Mouse (Mus musculus): ENCODE measurements around the gene Rhbdl1.

Gene Rhbdl1

DNA sequence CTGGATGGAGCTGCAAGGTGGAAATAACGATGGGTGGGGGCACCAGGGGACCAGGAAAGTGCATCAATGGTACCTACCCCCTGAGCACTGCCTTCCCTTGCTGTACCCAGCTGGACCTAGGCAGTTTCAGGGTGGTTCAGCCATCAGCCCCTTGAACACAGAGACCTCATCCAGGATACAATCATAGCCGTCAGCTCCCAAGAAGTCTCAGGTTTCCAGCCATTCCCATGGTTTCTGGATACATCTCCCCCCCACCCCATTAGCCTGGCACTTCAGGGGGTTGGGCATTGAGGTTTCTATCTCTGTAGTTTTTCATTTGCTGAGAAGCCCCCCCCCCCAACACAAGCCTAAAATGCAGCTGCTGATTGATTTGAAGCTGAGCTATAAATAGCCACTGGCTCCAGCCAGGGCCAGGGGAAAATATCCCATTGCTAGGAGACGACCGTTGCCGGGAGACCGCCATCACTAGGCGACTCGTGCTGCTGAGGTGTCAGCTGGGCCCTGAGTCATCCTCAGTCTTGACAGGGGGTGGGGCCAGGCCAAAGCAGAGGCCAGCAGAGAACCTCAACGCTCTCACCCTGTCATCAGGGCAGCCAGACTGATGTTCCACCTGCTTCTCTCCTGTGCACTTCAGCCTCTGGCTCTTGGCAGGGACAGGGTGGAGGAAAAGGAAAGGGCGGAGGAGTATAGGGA is 34.1 kb downstream of the Rhbdl1 start:
- in situ Hi-C loops (cut with MboI, MseI), result no loop called here

DNA sequence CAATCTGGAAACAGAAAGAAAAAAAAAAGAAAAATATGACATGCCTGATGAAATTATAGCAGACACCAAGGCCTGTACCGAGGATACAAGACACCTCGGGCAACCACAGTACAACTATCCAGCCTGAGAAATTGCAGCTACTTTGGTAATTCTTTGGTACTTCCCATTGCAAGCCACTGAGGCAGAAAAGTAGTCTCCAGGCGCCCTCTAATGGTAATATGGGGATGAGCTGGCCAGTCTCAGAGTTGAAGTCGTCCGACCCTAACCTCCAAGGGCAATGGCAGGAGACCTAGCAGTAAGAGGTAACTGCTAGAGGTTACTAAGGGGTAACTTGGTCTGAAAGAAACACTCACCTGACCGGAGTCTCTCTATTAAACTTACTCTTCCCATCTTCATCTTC is 36.1 kb downstream of the Rhbdl1 start:
- in situ Hi-C loops (cut with MboI, MseI), result no loop called here

DNA sequence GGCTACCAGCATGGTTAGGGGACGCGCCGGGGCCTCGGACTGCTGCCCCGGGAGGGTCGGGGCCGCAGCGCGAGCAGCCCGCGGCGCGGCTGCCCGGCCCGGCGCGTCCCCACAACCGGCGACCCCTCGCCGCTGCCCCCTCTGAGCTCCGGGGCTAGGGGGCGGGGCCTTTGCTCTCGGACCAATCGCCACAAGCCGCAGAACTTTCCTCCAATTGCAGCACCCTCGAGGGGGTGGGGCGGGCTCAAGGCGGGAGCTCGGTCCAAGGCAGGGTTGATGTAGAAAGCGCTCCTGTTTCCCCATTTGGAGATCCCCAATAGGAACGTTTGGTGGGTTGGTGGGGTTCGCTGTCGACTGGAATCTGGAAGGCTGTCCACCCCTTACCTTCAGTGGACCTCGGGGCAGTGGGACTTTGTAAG is 40.1 kb downstream of the Rhbdl1 start, which contains the start of gene Metrn:
Metrn (minus strand) TSS at position 186 of the 419 bp plus-strand sequence.
- in situ Hi-C loops (cut with MboI, MseI), result no loop called here

DNA sequence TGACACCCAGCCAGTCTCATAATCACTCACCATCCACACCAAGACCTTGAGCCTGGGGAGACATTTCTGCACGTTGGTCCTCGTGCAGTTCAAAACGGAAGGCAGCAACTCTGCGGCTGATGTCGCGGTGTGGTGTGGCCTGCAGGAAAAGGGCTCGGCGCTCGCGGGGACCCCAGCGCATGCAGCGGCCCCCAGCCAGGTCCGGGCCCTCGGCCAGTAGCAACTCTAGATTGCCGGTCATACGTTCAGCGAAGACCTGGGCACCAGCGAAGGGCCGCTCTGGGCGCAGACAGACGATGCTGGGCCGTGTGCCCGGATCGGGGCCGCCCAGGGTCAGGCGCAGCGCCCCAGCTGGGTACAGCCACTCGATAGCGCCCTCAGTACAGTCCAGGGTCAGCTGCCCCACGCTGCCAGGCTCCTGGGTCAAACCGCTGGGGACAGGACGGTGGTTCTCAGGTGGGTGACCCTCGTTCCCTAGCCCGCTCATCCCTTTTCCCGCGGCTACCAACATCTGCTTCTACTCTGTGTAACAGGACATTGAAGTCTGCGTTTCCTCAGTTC is 40.8 kb downstream of the Rhbdl1 start:
- in situ Hi-C loops (cut with MboI, MseI), result no loop called here

DNA sequence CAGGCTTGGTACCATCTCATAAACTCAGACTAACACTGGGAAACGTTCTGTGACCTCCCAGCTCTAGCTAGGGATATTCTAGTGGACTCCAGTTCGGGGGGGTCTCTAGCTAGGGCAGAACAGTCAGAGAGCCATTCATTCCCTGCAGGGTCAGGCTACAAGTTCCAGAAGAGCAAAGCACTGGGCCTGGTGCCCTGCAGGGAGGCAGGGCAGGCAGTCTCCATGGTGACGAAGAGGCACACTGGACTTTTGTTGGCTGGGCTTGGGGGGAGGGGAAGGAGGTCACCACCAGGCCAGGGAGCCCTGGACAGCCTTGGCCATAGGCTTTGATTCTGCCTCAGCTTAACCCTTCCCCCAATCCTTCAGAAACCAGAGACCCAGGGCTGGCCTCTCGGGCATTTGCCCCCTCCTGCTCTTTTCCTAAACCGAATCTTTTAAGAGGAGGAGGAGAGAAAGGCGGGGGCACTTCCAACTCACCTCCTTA is 41.4 kb downstream of the Rhbdl1 start, which contains the start of gene AC134908.4:
AC134908.4 (minus strand) TSS at position 51 of the 484 bp plus-strand sequence.
- in situ Hi-C loops (cut with MboI, MseI), result no loop called here

DNA sequence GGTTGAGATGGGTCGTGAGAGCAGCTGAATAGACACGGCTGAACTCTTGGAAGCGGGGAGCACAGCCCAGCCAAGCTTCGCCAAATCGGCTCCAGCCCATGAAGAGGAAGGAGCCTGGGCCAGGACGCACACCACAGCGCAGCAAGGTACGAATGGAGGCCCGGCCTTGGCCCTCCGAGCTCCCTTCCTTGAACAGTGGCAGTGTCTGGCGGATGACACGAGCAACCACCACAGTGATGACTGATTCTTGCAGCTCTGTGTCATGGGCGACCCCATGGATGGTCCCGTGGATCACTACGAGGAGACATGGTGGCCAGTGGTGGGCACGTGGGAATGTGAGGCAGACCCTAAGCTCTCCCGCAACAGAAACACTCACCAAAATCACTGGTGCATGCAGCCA is 42.1 kb downstream of the Rhbdl1 start:
- in situ Hi-C loops (cut with MboI, MseI), result no loop called here

DNA sequence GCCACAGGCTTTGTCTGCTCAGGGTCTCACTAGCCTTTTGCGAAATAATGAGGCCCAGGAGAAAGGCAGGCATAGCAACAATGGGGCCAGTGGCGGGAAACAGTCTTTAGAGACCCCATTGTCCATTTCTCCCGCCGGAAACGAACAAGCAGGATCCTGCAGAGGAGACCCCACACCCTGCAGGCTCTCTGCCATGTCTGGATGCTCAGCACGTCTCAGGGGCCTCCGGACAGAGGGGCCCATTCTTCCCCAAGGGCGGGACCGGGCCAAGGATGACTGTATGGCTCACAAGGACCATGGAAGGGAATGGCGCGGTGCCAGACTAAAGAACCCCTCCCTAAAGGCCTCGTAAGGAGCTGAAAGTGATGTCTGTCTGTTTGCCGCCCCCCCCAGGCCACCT is 42.9 kb downstream of the Rhbdl1 start:
- in situ Hi-C loops (cut with MboI, MseI), result no loop called here

DNA sequence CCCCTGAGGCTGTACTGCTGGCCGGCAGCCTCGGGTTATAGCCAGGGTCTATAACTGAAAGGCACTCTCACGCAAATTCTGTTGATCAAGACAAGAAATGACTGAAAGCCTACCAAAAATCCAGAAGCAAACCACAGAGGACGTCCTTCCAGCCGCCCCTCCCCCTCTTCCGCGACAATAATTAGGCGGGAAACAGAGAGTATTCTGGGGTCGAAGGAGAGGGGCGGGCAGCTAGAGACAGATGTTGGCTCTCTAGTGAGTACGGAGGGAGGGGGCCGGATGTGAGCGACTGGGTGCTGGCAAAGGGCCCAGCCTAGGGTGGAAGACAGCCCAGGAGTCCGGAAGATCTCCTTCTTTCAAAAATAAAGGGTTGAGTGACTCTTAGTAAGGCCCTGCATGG is 44.5 kb downstream of the Rhbdl1 start, which contains the start of gene Fam173a:
Fam173a (minus strand) TSS at position 287 of the 400 bp plus-strand sequence.
- in situ Hi-C loops (cut with MboI, MseI), result no loop called here

DNA sequence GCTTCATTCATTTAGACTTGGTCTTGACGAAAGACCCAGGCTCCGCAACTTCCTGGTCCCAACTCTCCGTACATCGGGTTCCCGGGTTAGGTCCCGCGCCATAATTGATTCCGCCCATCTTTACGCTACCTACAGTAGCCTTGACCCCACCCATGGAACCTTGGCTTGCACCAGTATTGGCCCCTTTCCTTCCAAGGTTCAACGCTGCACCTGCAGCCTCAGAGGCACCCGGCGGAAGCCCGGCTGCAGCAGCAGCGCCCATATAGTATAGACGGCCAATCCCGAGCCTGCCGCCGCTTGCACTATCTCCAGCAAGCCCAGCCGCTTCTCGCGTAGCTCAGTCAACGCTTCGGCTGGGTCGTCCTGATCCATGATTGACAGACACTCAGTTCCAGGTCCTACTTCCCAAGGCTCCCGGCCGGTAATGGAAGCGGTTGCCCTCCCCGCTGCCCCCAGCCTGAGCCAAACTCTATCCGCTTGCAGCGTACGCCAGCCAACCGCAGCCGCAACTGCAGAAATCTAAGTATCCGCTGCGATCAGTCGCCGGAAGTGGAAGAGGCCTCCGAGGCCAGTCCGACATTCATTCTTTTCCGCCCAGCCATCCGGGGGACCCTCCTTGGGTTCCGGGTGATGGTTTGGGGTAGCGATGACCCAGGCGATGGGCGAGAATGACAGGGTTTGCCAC is 45.1 kb downstream of the Rhbdl1 start:
- in situ Hi-C loops (cut with MboI, MseI), result no loop called here

DNA sequence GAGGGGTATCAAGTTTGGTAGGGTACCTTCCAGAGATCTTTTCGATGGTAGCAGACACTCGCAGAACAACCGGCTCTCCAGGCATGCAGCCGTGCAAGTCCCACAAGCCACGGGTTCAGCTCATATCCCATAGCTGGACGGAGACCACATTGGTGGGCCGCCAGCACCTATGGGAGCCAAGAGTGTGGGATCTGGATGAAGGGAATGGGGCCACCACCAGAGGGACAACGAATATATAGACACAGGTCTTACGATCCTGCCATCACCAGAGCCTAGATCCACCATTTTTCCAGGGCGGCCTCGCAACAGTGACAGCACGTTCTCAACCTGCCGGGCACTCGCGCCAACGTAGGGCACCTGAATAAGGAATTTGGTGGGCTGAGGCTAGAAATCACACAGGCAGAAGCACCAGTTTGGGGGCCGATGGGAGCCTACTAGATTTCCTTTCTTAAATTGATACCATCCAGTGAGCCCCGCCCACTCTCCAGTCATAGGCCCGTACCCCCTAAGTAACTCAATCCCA is 45.7 kb downstream of the Rhbdl1 start:
- in situ Hi-C loops (cut with MboI, MseI), result no loop called here

DNA sequence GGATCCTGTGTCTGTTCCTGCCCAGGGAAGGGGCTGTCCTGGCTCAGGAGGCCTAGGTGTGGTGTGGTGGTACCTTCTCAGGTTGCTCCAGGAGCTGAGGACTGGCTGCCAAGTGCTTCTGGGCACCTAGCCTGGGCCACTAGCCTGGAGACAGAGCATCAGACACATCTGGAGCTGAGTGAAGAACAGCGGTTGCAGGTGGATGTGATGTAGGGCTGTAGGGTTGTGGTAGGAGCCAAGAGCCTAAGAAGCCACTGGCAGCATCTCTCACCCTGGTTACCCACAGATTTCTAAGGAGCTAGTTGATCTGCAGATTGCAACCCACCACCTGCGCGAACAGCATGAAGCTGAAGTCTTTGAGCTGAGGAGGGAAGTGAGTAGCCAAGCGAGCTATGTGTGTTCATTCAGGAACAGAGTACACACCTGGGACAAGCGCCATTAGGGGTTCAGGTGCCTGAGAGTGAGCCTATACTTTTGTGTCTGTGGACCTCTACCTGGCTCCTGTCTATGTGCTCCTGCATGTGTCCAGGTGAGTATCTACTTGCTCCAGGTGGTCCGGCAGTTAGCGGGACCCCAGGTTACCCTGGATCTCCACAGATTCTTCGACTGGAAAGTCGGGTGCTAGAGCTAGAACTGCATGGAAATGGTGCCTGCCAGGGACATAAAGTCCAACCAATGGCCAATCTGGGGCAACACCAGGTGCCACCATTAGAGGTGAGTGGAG is 50.2 kb downstream of the Rhbdl1 start:
- in situ Hi-C loops (cut with MboI, MseI), result no loop called here

DNA sequence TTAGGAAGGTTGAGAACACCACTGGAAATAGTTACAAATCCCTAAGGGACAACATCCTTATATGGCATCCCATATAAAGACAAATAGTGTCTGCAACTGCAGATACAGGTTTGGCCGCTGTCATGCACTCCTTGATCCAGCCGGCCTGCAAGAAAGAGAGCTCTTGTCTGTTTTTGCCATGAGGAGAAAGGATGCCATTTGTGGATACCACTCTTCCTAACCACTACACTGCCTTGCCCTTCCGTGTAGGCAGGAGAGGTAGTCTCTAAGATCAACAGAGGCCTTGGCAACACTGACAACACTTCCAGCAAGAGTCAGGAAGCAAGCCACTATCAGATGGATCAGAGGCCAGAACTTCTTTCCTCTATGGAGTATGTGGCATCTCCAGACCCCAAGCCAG is 50.8 kb downstream of the Rhbdl1 start, which contains the start of gene Ccdc78:
Ccdc78 (plus strand) TSS at position 301 of the 400 bp plus-strand sequence.
- in situ Hi-C loops (cut with MboI, MseI), result no loop called here

DNA sequence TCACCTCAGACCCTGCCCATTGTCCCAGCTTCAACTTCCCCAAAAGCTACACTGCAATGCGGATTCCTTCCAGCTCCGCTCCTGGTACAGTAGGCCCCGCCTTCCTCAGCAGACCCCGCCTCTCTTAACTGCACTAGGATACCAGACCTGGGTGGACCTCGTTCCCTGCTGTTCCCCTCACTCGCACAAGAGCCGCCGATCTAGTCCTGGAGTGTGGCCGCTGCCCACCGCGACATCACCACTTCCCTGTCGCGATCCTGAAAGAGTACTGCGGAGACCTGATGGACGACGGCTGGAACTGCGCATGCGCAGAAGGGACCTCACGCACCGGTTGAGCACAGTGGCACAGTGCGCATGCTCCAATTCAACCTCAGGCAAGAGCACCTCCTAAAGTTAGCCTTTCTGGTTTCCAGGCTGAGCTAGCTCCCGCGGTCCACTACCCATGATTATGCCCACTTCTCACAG is 51.8 kb downstream of the Rhbdl1 start, which contains the start of gene Haghl:
Haghl (minus strand) TSS at position 393 of the 465 bp plus-strand sequence.
- in situ Hi-C loops (cut with MboI, MseI), result no loop called here
